Mouse (Mus musculus): ENCODE data around the gene Tmem151a. TPM values are rescaled to one million over a fixed set of nuclear protein-coding genes. Genes with fewer than 3 reads are reported as not detected.

Gene Tmem151a
- polyA plus RNA-seq, 2 experiments, result 0.96 to 2.1 TPM

DNA sequence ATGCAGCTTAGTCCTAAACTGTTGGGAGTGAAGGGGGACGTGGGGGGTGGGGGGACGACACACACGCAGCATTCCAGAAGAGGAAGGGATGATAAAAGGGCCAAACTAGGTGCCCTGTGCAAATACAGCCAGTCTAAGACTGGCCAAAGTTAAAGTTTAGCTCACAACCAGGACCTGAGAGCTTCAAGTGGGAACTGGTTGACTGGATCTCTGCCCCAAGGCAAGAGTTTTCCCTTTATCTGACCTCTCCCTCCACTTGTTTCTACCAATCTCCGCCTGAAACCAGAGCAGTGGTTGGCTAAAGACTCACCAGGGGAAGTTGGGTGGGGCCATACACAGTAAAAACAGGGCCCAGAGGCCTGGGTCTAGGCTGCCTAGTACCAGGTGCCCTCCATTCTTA lies 23.4 kb upstream of the Tmem151a start:
- Histone ChIP-seq H3K27ac (replicated peaks; ENCODE audit: low read depth, low read length) (no peak overlapping the region), H3K36me3 (ENCODE audit: control insufficient read depth, insufficient read depth, low read length) (peaks cover 76% of the 10 kb centered on the region), H3K4me1 (ENCODE audit: control insufficient read depth, insufficient read depth, low read length) (peaks cover 9% of the 10 kb centered on the region), H3K4me3 (replicated peaks; ENCODE audit: low read length) (no peak overlapping the region), H3K9me3 (ENCODE audit: control insufficient read depth, low read length) (no peaks in the 10 kb centered on the region), H3K4me2 (replicated peaks; ENCODE audit: low read depth, low read length, severe bottlenecking) (no peak overlapping the region), H3K27me3 (ENCODE audit: control insufficient read depth, insufficient read depth, low read length) (no peaks in the 10 kb centered on the region), H3K9ac (ENCODE audit: low read depth, low read length, severe bottlenecking) (no peak overlapping the region)
- whole genome bisulfite sequencing, result 63% methylated on average over 4 of the region's 4 CpGs
- TF ChIP-seq POLR2A (IDR thresholded peaks at IDR 0.05; ENCODE audit: borderline replicate concordance, extremely low read depth, insufficient read depth, insufficient read length), result no peak
- no peak for DNase-seq (ENCODE audit: low spot score)
- no peak for ATAC-seq (ENCODE audit: low FRiP score, low read depth)

DNA sequence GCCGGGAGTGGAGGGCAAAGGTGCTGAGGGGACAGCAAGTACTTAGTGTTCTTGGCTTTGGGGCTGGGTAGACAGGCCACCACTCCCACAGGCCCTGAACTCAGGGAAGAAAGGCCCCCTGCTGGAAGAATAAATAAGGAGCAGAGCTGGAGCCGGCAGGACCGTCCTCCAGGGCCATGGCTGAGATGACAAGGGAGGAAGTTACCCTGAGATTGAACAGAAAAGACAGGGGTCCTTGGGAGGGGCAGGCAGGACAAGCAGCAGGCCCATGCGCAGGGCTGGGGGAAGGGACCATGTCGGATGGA lies 22.9 kb upstream of the Tmem151a start:
- Histone ChIP-seq H3K36me3 (ENCODE audit: control insufficient read depth, insufficient read depth, low read length) (peaks cover 76% of the 10 kb centered on the region), H3K4me2 (replicated peaks; ENCODE audit: low read depth, low read length, severe bottlenecking) (no peak overlapping the region), H3K9ac (ENCODE audit: low read depth, low read length, severe bottlenecking) (no peak overlapping the region), H3K4me1 (ENCODE audit: control insufficient read depth, insufficient read depth, low read length) (peaks cover 9% of the 10 kb centered on the region), H3K27ac (replicated peaks; ENCODE audit: low read depth, low read length) (no peak overlapping the region), H3K4me3 (replicated peaks; ENCODE audit: low read length) (no peak overlapping the region), H3K27me3 (ENCODE audit: control insufficient read depth, insufficient read depth, low read length) (no peaks in the 10 kb centered on the region), H3K9me3 (ENCODE audit: control insufficient read depth, low read length) (no peaks in the 10 kb centered on the region)
- ATAC-seq (ENCODE audit: low FRiP score, low read depth) (no peak), DNase-seq (ENCODE audit: low spot score) (no peak)
- 32% methylated on average over 5 of the region's 5 CpGs for WGBS
- TF ChIP-seq POLR2A (IDR thresholded peaks at IDR 0.05; ENCODE audit: borderline replicate concordance, extremely low read depth, insufficient read depth, insufficient read length), result no peak

DNA sequence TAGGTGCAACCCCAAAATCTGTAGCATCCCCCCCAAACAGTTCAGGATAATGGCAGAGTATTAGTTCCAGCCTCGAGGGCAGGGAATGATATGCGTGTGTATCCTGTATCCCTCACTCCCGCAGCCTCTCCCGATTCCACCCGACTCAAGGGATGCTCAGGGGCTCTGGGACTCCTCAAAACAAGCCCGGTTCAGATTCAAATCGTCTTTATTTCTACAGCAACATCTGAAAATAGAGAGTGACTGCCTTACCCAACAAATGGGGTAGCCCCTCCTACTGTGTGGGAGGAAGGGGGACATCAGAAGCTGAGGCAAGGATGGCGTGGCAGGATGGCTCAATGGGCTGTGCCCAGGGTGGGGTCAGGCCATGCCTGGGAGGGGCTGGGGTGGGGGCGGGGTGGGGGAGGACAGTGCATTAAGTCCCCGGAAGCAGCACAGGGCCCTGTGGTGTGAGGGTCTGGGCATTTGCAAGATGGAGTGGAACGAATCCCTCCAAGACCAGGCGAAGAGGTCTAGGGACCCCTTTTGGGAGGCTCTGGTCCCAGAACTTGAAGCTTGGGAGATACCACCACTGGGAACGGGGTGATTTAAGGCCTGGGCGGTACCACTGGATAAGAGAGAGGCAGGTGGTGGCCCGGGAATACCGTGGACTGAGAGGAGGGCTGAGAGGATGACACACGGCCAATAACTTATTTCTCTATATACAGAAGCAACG lies 22.4 kb upstream of the Tmem151a start:
- no peak for DNase-seq (ENCODE audit: low spot score)
- WGBS, result 74% methylated on average over 18 of the region's 18 CpGs
- peaks cover 77% of the 10 kb centered on the region for H3K36me3 ChIP-seq (ENCODE audit: control insufficient read depth, insufficient read depth, low read length)

DNA sequence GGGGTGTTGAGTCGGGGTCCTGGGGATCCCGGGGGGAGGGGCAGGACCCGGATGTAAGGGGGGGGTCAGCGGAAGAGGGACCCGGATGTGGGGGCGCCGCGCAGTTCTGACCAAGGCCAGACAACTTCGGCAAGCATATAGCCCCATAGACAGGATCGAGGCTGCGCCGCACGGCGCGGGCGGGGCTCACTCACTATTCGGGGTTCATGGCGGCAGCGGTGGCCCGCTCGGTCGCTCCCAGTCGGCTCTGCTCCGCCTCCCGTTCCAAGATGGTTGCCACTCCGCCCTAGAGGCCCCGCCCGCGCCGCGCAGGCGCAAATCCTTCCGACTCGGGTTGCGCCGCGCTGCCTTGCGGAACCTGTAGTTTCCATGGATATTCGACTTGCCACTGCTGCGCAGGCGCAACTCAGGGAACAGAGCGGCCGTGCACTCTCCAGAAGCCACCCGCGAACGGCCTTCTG lies 21.4 kb upstream of the Tmem151a start, which contains the start of gene Rab1b:
Gene Rab1b, minus strand, starts transcription at position 342 of the 461 bp plus-strand sequence.
- Histone ChIP-seq H3K4me1 (ENCODE audit: control insufficient read depth, insufficient read depth, low read length) (peaks cover 9% of the 10 kb centered on the region), H3K4me2 (replicated peaks; ENCODE audit: low read depth, low read length, severe bottlenecking) (peak within 1 kb of the TSS; percentile 94), H3K36me3 (ENCODE audit: control insufficient read depth, insufficient read depth, low read length) (peaks cover 77% of the 10 kb centered on the region), H3K9ac (ENCODE audit: low read depth, low read length, severe bottlenecking) (peak within 1 kb of the TSS; percentile 88), H3K9me3 (ENCODE audit: control insufficient read depth, low read length) (no peaks in the 10 kb centered on the region), H3K27ac (replicated peaks; ENCODE audit: low read depth, low read length) (peak within 1 kb of the TSS; percentile 97), H3K4me3 (replicated peaks; ENCODE audit: low read length) (peak within 1 kb of the TSS; percentile 80), H3K27me3 (ENCODE audit: control insufficient read depth, insufficient read depth, low read length) (no peaks in the 10 kb centered on the region)
- 0% methylated on average over 38 of the region's 46 CpGs for WGBS
- ATAC-seq (ENCODE audit: low FRiP score, low read depth) (peak; percentile 98), DNase-seq (ENCODE audit: low spot score) (peak; percentile 98)
- 0 out of 2 replicates have a peak, but pooled peaks have one; percentile 50 for TF ChIP-seq POLR2A (IDR thresholded peaks at IDR 0.05; ENCODE audit: borderline replicate concordance, extremely low read depth, insufficient read depth, insufficient read length)

More for the DNA sequence above, 22.4 kb upstream of the Tmem151a start:
- peaks cover 9% of the 10 kb centered on the region for H3K4me1 ChIP-seq (ENCODE audit: control insufficient read depth, insufficient read depth, low read length)
- H3K27ac ChIP-seq (replicated peaks; ENCODE audit: low read depth, low read length), result no peak overlapping the region
- no peak for TF ChIP-seq POLR2A (IDR thresholded peaks at IDR 0.05; ENCODE audit: borderline replicate concordance, extremely low read depth, insufficient read depth, insufficient read length)
- no peak overlapping the region for H3K4me2 ChIP-seq (replicated peaks; ENCODE audit: low read depth, low read length, severe bottlenecking)
- H3K9me3 ChIP-seq (ENCODE audit: control insufficient read depth, low read length), result no peaks in the 10 kb centered on the region
- no peak overlapping the region for H3K4me3 ChIP-seq (replicated peaks; ENCODE audit: low read length)
- H3K27me3 ChIP-seq (ENCODE audit: control insufficient read depth, insufficient read depth, low read length), result no peaks in the 10 kb centered on the region
- H3K9ac ChIP-seq (ENCODE audit: low read depth, low read length, severe bottlenecking), result no peak overlapping the region
- ATAC-seq (ENCODE audit: low FRiP score, low read depth), result no peak

DNA sequence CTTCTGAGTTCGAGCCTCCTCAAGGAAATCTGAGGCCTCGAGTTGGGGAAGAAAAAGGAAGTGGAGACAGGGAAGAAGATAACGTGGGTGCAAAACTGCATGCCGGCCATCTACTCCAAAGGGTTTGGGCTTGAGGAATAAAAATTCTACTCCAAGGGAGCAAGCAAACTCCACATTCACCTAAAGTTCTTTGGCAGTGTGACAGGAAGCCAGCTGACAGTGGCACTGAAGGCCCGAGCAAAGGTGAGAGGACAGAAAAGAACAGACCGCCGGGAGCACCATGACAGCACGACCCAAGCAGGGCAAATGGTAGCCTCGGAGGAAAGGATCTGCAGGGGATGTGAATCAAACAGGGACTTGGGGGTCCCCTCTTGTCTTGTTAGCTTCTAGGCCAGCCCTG lies 20.7 kb upstream of the Tmem151a start:
- no peaks in the 10 kb centered on the region for H3K9me3 ChIP-seq (ENCODE audit: control insufficient read depth, low read length)
- peak overlapping the region; percentile 94 for H3K4me2 ChIP-seq (replicated peaks; ENCODE audit: low read depth, low read length, severe bottlenecking)
- H3K27ac ChIP-seq (replicated peaks; ENCODE audit: low read depth, low read length), result peak overlapping the region; percentile 97
- peak overlapping the region; percentile 88 for H3K9ac ChIP-seq (ENCODE audit: low read depth, low read length, severe bottlenecking)
- H3K4me3 ChIP-seq (replicated peaks; ENCODE audit: low read length), result peak overlapping the region; percentile 80
- peaks cover 9% of the 10 kb centered on the region for H3K4me1 ChIP-seq (ENCODE audit: control insufficient read depth, insufficient read depth, low read length)
- H3K36me3 ChIP-seq (ENCODE audit: control insufficient read depth, insufficient read depth, low read length), result peaks cover 77% of the 10 kb centered on the region
- no peak for DNase-seq (ENCODE audit: low spot score)
- WGBS, result 18% methylated on average over 9 of the region's 9 CpGs
- no peaks in the 10 kb centered on the region for H3K27me3 ChIP-seq (ENCODE audit: control insufficient read depth, insufficient read depth, low read length)
- no peak for ATAC-seq (ENCODE audit: low FRiP score, low read depth)
- no peak for TF ChIP-seq POLR2A (IDR thresholded peaks at IDR 0.05; ENCODE audit: borderline replicate concordance, extremely low read depth, insufficient read depth, insufficient read length)

All from limb, embryonic 14.5 days (tissue).